Mouse (Mus musculus) embryonic stem cell, embryonic (primary cell): ENCODE measurements around the gene Gm45713.

Experiments
- CTCF ChIA-PET, 4 experiments: fragments of 300-600 bp in 2 of 4; fragments of 350-600 bp in 2 of 4; sonication (Branson Sonifier 250); formaldehyde crosslinking; loops; one replicate each; lab custom pipeline; 2022; ENCODE audit warnings: inconsistent platforms in 2 of 4; lab: Charles Lee
- POLR2A ChIA-PET, 4 experiments: fragments of 300-600 bp in 2 of 4; fragments of 350-600 bp in 2 of 4; sonication (Branson Sonifier 250); formaldehyde crosslinking; loops; one replicate each; lab custom pipeline; 2022; ENCODE audit warnings: antibody characterized with exemption in 4 of 4, inconsistent platforms in 1 of 4; lab: Charles Lee

Gm45713 gene

GRCm38 (mm10) chr7:45156206-45156605, 20.2 kb upstream of the Gm45713 start:
- CTCF ChIA-PET: interaction anchor here in 3 of 4 experiments (0.6 to 3.0 kb wide), 15 partner anchors 9 to 185 kb away, joined by 3 to 34 read pairs (median 4); partner anchors contain the start of genes Flt3l (in 2 of the 3), Gm45713 (in 2 of the 3), Ccdc155 (in 1 of the 3) and Rcn3 (in 1 of the 3)
- POLR2A ChIA-PET: interaction anchor here in 2 of 4 experiments (0.6 to 7.3 kb wide), 21 partner anchors 8 to 562 kb away, joined by 3 to 57 read pairs (median 5); partner anchors contain the start of genes Atf5 (in 1 of the 2), Il4i1 (in 1 of the 2), Nup62 (in 1 of the 2) and Rcn3 (in 1 of the 2)

- POLR2A ChIA-PET: interaction anchor here in 3 of 4 experiments (0.6 to 7.3 kb wide), 66 partner anchors 8 to 517 kb away, joined by 3 to 144 read pairs (median 7); partner anchors contain the start of genes Ccdc155 (in 2 of the 3), Fcgrt (in 2 of the 3), Rpl13a (in 2 of the 3) and Rras (in 2 of the 3)
- CTCF ChIA-PET: interaction anchor here in 3 of 4 experiments (0.5 to 3.0 kb wide), 36 partner anchors 8 to 473 kb away, joined by 3 to 34 read pairs (median 4); partner anchors contain the start of genes Ccdc155 (in 2 of the 3), Flt3l (in 2 of the 3), Gm45713 (in 2 of the 3) and Gys1 (in 1 of the 3)
These were observed 19.6 kb upstream of the Gm45713 start for GRCm38 (mm10) chr7:45155590-45155989.

- ChIA-PET CTCF (interaction anchor here in 3 of 4 experiments (0.5 to 3.0 kb wide), 49 partner anchors 8 to 501 kb away, joined by 3 to 34 read pairs (median 4); partner anchors contain the start of genes Flt3l (in 3 of the 3), Gm45713 (in 3 of the 3), Ccdc155 (in 2 of the 3) and Gys1 (in 2 of the 3)), POLR2A (interaction anchor here in 3 of 4 experiments (0.6 to 7.3 kb wide), 144 partner anchors 9 to 741 kb away, joined by 3 to 144 read pairs (median 4); partner anchors contain the start of genes Ccdc155 (in 2 of the 3), Fcgrt (in 2 of the 3), Gys1 (in 2 of the 3) and Plekha4 (in 2 of the 3))
These were observed 19.0 kb upstream of the Gm45713 start for GRCm38 (mm10) chr7:45154993-45155514.

GRCm38 (mm10) chr7:45154096-45154992, 18.3 kb upstream of the Gm45713 start, which contains the start of the genes Pih1d1 and Aldh16a1:
Pih1d1 (plus strand) TSS chr7:45154303.
Aldh16a1 (minus strand) TSS chr7:45154584.
- ChIA-PET CTCF (interaction anchor here in 3 of 4 experiments (0.5 to 3.0 kb wide), 42 partner anchors 9 to 501 kb away, joined by 3 to 34 read pairs (median 4); partner anchors contain the start of genes Flt3l (in 2 of the 3), Gm45713 (in 2 of the 3), Gys1 (in 2 of the 3) and Ccdc155 (in 1 of the 3)), POLR2A (interaction anchor here in 3 of 4 experiments (0.5 to 7.3 kb wide), 138 partner anchors 9 to 742 kb away, joined by 3 to 144 read pairs (median 5); partner anchors contain the start of genes Ccdc155 (in 2 of the 3), Fcgrt (in 2 of the 3), Gys1 (in 2 of the 3) and Plekha4 (in 2 of the 3))

GRCm38 (mm10) chr7:45153586-45153985, 17.6 kb upstream of the Gm45713 start:
- ChIA-PET POLR2A (interaction anchor here in 3 of 4 experiments (0.8 to 7.3 kb wide), 42 partner anchors 8 to 485 kb away, joined by 3 to 144 read pairs (median 9); partner anchors contain the start of genes Fcgrt (in 2 of the 3), Rpl13a (in 2 of the 3), Rras (in 2 of the 3) and Slc17a7 (in 2 of the 3)), CTCF (interaction anchor here in 3 of 4 experiments (0.6 to 2.2 kb wide), 5 partner anchors 9 to 292 kb away, joined by 3 to 13 read pairs (median 4); no protein-coding TSS in a partner anchor)

GRCm38 (mm10) chr7:45153052-45153451, 17.0 kb upstream of the Gm45713 start:
- CTCF ChIA-PET: interaction anchor here in 3 of 4 experiments (0.6 to 1.5 kb wide), 4 partner anchors 9 to 292 kb away, joined by 3 to 13 read pairs (median 4); no protein-coding TSS in a partner anchor
- POLR2A ChIA-PET: interaction anchor here in 3 of 4 experiments (0.8 to 7.3 kb wide), 35 partner anchors 7 to 283 kb away, joined by 3 to 144 read pairs (median 9); partner anchors contain the start of genes Rpl13a (in 2 of the 3), Slc17a7 (in 2 of the 3), Ccdc155 (in 1 of the 3) and Fcgrt (in 1 of the 3)

GRCm38 (mm10) chr7:45151303-45151702, 15.3 kb upstream of the Gm45713 start:
- POLR2A ChIA-PET: interaction anchor here in 3 of 4 experiments (0.7 to 7.3 kb wide), 27 partner anchors 9 to 302 kb away, joined by 3 to 144 read pairs (median 4); partner anchors contain the start of genes Flt3l (in 3 of the 3), Gm45713 (in 3 of the 3), Ccdc155 (in 2 of the 3) and Rpl13a (in 2 of the 3)
- CTCF ChIA-PET: interaction anchor here (0.6 to 3.4 kb wide), 10 partner anchors 15 to 253 kb away, joined by 3 to 10 read pairs (median 4); partner anchors contain the start of genes Flt3l (in 3 of the 4), Gm45713 (in 3 of the 4) and Prmt1 (in 1 of the 4)

GRCm38 (mm10) chr7:45150321-45150720, 14.3 kb upstream of the Gm45713 start:
- POLR2A ChIA-PET: interaction anchor here (0.6 to 7.3 kb wide), 24 partner anchors 8 to 312 kb away, joined by 3 to 144 read pairs (median 4); partner anchors contain the start of genes Rpl13a (in 3 of the 4), Flt3l (in 2 of the 4), Gm45713 (in 2 of the 4) and Ccdc155 (in 1 of the 4)
- CTCF ChIA-PET: interaction anchor here (0.5 to 3.4 kb wide), 15 partner anchors 12 to 254 kb away, joined by 3 to 10 read pairs (median 4); partner anchors contain the start of genes Flt3l (in 3 of the 4), Gm45713 (in 3 of the 4) and Ap2a1 (in 1 of the 4)

GRCm38 (mm10) chr7:45149545-45149944, 13.5 kb upstream of the Gm45713 start:
- POLR2A ChIA-PET: interaction anchor here in 3 of 4 experiments (0.5 to 7.3 kb wide), 7 partner anchors 12 to 308 kb away, joined by 3 to 144 read pairs (median 3); partner anchors contain the start of genes Rpl13a (in 2 of the 3), Rps11 (in 1 of the 3) and Slc17a7 (in 1 of the 3)
- CTCF ChIA-PET: interaction anchor here (0.6 to 3.4 kb wide), 6 partner anchors 13 to 220 kb away, joined by 3 to 10 read pairs (median 4); partner anchors contain the start of genes Flt3l (in 3 of the 4), Gm45713 (in 3 of the 4) and Ap2a1 (in 1 of the 4)

- ChIA-PET CTCF (no interaction called here), POLR2A (interaction anchor here in 2 of 4 experiments (1.1 to 7.3 kb wide), 3 partner anchors 15 to 20 kb away, joined by 3 to 101 read pairs (median 57); partner anchors contain the start of genes Rpl13a (in 1 of the 2) and Slc17a7 (in 1 of the 2))
These were observed 12.6 kb upstream of the Gm45713 start for GRCm38 (mm10) chr7:45148534-45149098.

GRCm38 (mm10) chr7:45147899-45148298, 11.9 kb upstream of the Gm45713 start:
- CTCF ChIA-PET: no interaction called here
- POLR2A ChIA-PET: interaction anchor here in 2 of 4 experiments (1.0 to 2.2 kb wide), 4 partner anchors 11 to 56 kb away, joined by 3 to 9 read pairs (median 3); partner anchors contain the start of genes Flt3l (in 1 of the 2), Gm45713 (in 1 of the 2) and Rcn3 (in 1 of the 2)

GRCm38 (mm10) chr7:45147267-45147666, 11.2 kb upstream of the Gm45713 start:
- ChIA-PET CTCF (no interaction called here), POLR2A (interaction anchor here in 2 of 4 experiments (1.0 to 2.2 kb wide), 6 partner anchors 10 to 89 kb away, joined by 3 to 9 read pairs (median 4); partner anchors contain the start of genes Flt3l (in 2 of the 2), Gm45713 (in 1 of the 2) and Rcn3 (in 1 of the 2))

- CTCF ChIA-PET: interaction anchor here in 2 of 4 experiments (1.1 to 2.7 kb wide), 4 partner anchors 9 to 78 kb away, joined by 3 to 8 read pairs (median 5); partner anchors contain the start of genes Flt3l (in 2 of the 2) and Gm45713 (in 2 of the 2)
- POLR2A ChIA-PET: interaction anchor here in 2 of 4 experiments (0.8 to 6.2 kb wide), 7 partner anchors 8 to 78 kb away, joined by 3 to 35 read pairs (median 9); partner anchors contain the start of genes Aldh16a1 (in 2 of the 2), Pih1d1 (in 2 of the 2), Ccdc155 (in 1 of the 2) and Flt3l (in 1 of the 2)
These were observed 9.4 kb upstream of the Gm45713 start for GRCm38 (mm10) chr7:45145460-45145859.

GRCm38 (mm10) chr7:45144368-45145174, 8.5 kb upstream of the Gm45713 start:
- CTCF ChIA-PET: interaction anchor here in 2 of 4 experiments (0.9 to 2.7 kb wide), 4 partner anchors 8 to 77 kb away, joined by 3 to 8 read pairs (median 6); partner anchors contain the start of genes Flt3l (in 1 of the 2) and Gm45713 (in 1 of the 2)
- POLR2A ChIA-PET: interaction anchor here in 3 of 4 experiments (0.7 to 6.2 kb wide), 10 partner anchors 9 to 77 kb away, joined by 3 to 35 read pairs (median 4); partner anchors contain the start of genes Aldh16a1 (in 2 of the 3), Pih1d1 (in 2 of the 3), Ccdc155 (in 1 of the 3) and Rpl13a (in 1 of the 3)
